Mouse (Mus musculus) heart, postnatal 0 days (tissue): ENCODE measurements around the gene Unc45b. TPM values are rescaled to one million over a fixed set of nuclear protein-coding genes. Genes with fewer than 3 reads are reported as not detected.
"Not testable (repeated sequence)": the region's sequence is repeated elsewhere in the genome, so short reads cannot be mapped to it uniquely, and the experiment has no call there.

Experiments
- ATAC-seq: fragments of 200-750 bp; cut with Nextera tagmentation; 2 replicates; pipeline ENCODE4 v1.8.0; 2017; ENCODE audit warnings: low read depth, moderate number of reproducible peaks, moderate library complexity; ENCODE audit not compliant: insufficient read depth
- DNase-seq: peaks from one replicate; pipeline ENCODE4 v3.0.0-alpha.2; 2016; ENCODE audit warnings: low spot score
- H3K27ac ChIP-seq: fragments of 300-500 bp; sonication (generic); 2 replicates; pipeline ENCODE4 v1.5.1; 2014; ENCODE audit warnings: low read depth, mild to moderate bottlenecking
- H3K27me3 ChIP-seq: fragments of 300-500 bp; sonication (generic); 2 replicates; pipeline ENCODE4 v1.6.1; 2014; ENCODE audit warnings: low read length, mixed read lengths; ENCODE audit not compliant: control insufficient read depth, insufficient read depth
- H3K36me3 ChIP-seq: fragments of 300-500 bp; sonication (generic); replicated peaks from 2 replicates; pipeline ENCODE4 v1.6.1; 2014; ENCODE audit warnings: low read length, mixed read lengths; ENCODE audit not compliant: control insufficient read depth, insufficient read depth
- H3K4me1 ChIP-seq: fragments of 300-500 bp; sonication (generic); 2 replicates; pipeline ENCODE4 v1.6.1; 2014; ENCODE audit warnings: antibody characterized with exemption; ENCODE audit not compliant: control insufficient read depth, insufficient read depth
- H3K4me2 ChIP-seq: fragments of 300-500 bp; sonication (generic); 2 replicates; pipeline ENCODE4 v1.6.1; 2014; ENCODE audit warnings: low read depth, mild to moderate bottlenecking, low read length, moderate library complexity
- H3K4me3 ChIP-seq: fragments of 300-500 bp; sonication (generic); 2 replicates; pipeline ENCODE4 v1.5.1; 2014; ENCODE audit warnings: low read depth, low read length
- H3K9ac ChIP-seq: fragments of 300-500 bp; sonication (generic); replicated peaks from 2 replicates; pipeline ENCODE4 v1.6.1; 2014; ENCODE audit warnings: low read depth, low read length, mixed read lengths
- H3K9me3 ChIP-seq: fragments of 300-500 bp; sonication (generic); replicated peaks from 2 replicates; pipeline ENCODE4 v1.6.1; 2016; ENCODE audit warnings: low read length; ENCODE audit not compliant: control insufficient read depth
- CTCF ChIP-seq: IDR thresholded peaks from 2 replicates; pipeline ENCODE4 v1.5.1; 2016; ENCODE audit warnings: antibody characterized with exemption, control low read depth, low read depth
- EP300 ChIP-seq: IDR thresholded peaks from 2 replicates; pipeline ENCODE4 v1.6.1; 2016; ENCODE audit warnings: antibody characterized with exemption, low read depth
- WGBS: fragments of 180-500 bp; shearing (Covaris S2); extraction: QIAGEN DNeasy Blood & Tissue Kit; methylation state at CpG from one replicate; pipeline ENCODE4 v1.1.7; 2014; 5-methylcytosine and 5-hydroxymethylcytosine counted together
- polyA plus RNA-seq: library from polyadenylated mRNA; unstranded; fragments of >200 nt; fragmentation: Nextera tagmentation; extraction: Ambion mirVana; gene quantifications from 2 replicates; pipeline ENCODE4 v1.2.1, GENCODE M21; 2015
- total RNA-seq: library from RNA; depleted of rRNA; stranded (reverse); fragments of >200 nt; gene quantifications from 2 replicates; pipeline ENCODE4 v1.2.3, GENCODE M21; 2014; ENCODE audit warnings: low replicate concordance

Unc45b gene
- total and polyA plus RNA-seq, 2 experiments from 2014 or later = 167 to 239 TPM

GRCm38 (mm10) chr11:82908608-82908989 is 1.8 kb upstream of the Unc45b start:
- ATAC-seq (no peak), DNase-seq (no peak)
- no peaks in the 10 kb centered on the region for H3K9me3 ChIP-seq
- 58% methylated on average over 10 of the region's 10 CpGs for WGBS
- H3K9ac ChIP-seq = peak overlapping the region; percentile 67
- H3K4me2 ChIP-seq = peak overlapping the region; percentile 99
- peaks cover 25% of the 10 kb centered on the region for H3K4me1 ChIP-seq
- H3K4me3 ChIP-seq = peak overlapping the region; percentile 93
- H3K36me3 ChIP-seq = peaks cover 27% of the 10 kb centered on the region
- TF ChIP-seq CTCF = no peak
- TF ChIP-seq EP300 = no peak
- H3K27me3 ChIP-seq = no peaks in the 10 kb centered on the region
- 0 out of 2 replicates have a peak overlapping the region, but pooled peaks have one; percentile 15 for H3K27ac ChIP-seq

- H3K9ac ChIP-seq = peak overlapping the region; percentile 65
- WGBS = 20% methylated on average over 11 of the region's 11 CpGs
- peak overlapping the region; percentile 50 for H3K4me3 ChIP-seq
- no peaks in the 10 kb centered on the region for H3K9me3 ChIP-seq
- peak overlapping the region; percentile 96 for H3K27ac ChIP-seq
- TF ChIP-seq CTCF (no peak), EP300 (peak; percentile 84)
- DNase-seq = peak; percentile 91
- peak overlapping the region; percentile 65 for H3K4me2 ChIP-seq
- H3K4me1 ChIP-seq = peaks cover 37% of the 10 kb centered on the region
- H3K27me3 ChIP-seq = no peaks in the 10 kb centered on the region
- peaks cover 8% of the 10 kb centered on the region for H3K36me3 ChIP-seq
- ATAC-seq = peak; percentile 95
These were observed 484 bp downstream of the Unc45b start for GRCm38 (mm10) chr11:82910679-82911389.

GRCm38 (mm10) chr11:82914711-82915352 is 4.5 kb downstream of the Unc45b start:
- TF ChIP-seq CTCF = peak; percentile 99
- no peak for TF ChIP-seq EP300
- no peaks in the 10 kb centered on the region for H3K9me3 ChIP-seq
- H3K27me3 ChIP-seq = no peaks in the 10 kb centered on the region
- peak overlapping the region; percentile 41 for H3K4me2 ChIP-seq
- 4% methylated on average over 16 of the region's 16 CpGs for WGBS
- ATAC-seq (no peak), DNase-seq (peak; percentile 82)
- H3K36me3 ChIP-seq = peaks cover 19% of the 10 kb centered on the region
- H3K4me3 ChIP-seq = peak overlapping the region; percentile 12; the same call in 1 of the 2 replicates
- H3K27ac ChIP-seq = no peak overlapping the region
- no peak overlapping the region for H3K9ac ChIP-seq
- H3K4me1 ChIP-seq = peaks cover 25% of the 10 kb centered on the region

GRCm38 (mm10) chr11:82920768-82921167 is 10.4 kb downstream of the Unc45b start:
- H3K27me3 ChIP-seq = no peaks in the 10 kb centered on the region
- no peak overlapping the region for H3K4me3 ChIP-seq
- no peak for DNase-seq
- no peak overlapping the region for H3K9ac ChIP-seq
- no peaks in the 10 kb centered on the region for H3K9me3 ChIP-seq
- no peak for TF ChIP-seq EP300
- no peak for TF ChIP-seq CTCF
- no peak for ATAC-seq
- H3K4me2 ChIP-seq = no peak overlapping the region
- H3K4me1 ChIP-seq = 0 out of 2 replicates have a peak, but pooled peaks cover 7% of the 10 kb centered on the region
- WGBS = 59% methylated on average over 10 of the region's 10 CpGs
- no peak overlapping the region for H3K27ac ChIP-seq
- peaks cover 57% of the 10 kb centered on the region for H3K36me3 ChIP-seq

- DNase-seq (no peak), ATAC-seq (no peak)
- Histone ChIP-seq H3K4me2 (no peak overlapping the region), H3K9me3 (no peaks in the 10 kb centered on the region), H3K4me1 (0 out of 2 replicates have a peak, but pooled peaks cover 7% of the 10 kb centered on the region), H3K27me3 (no peaks in the 10 kb centered on the region), H3K36me3 (peaks cover 61% of the 10 kb centered on the region), H3K27ac (no peak overlapping the region), H3K9ac (no peak overlapping the region), H3K4me3 (no peak overlapping the region)
- WGBS = 72% methylated on average over 4 of the region's 4 CpGs
- TF ChIP-seq EP300 (no peak), CTCF (no peak)
These were observed 11.3 kb downstream of the Unc45b start for GRCm38 (mm10) chr11:82921691-82922090.

- H3K4me2 ChIP-seq, H3K4me3 ChIP-seq, H3K9me3 ChIP-seq, ATAC-seq, H3K9ac ChIP-seq, H3K4me1 ChIP-seq, H3K27ac ChIP-seq, DNase-seq, H3K27me3 ChIP-seq: not testable (repeated sequence)
- WGBS = 51% methylated on average over 6 of the region's 6 CpGs
- H3K36me3 ChIP-seq = peaks cover 73% of the 10 kb centered on the region
These were observed 13.6 kb downstream of the Unc45b start for GRCm38 (mm10) chr11:82923910-82924309.
